Mouse (Mus musculus) liver, postnatal 0 days (tissue): ENCODE data around the gene Abcg3. TPM values are rescaled to one million over a fixed set of nuclear protein-coding genes. Genes with fewer than 3 reads are reported as not detected.
A peak's percentile ranks its signal among the peaks of the same experiment; 100 is the strongest.

ENCODE experiments used
- ATAC-seq: fragments of 200-750 bp; cut with Nextera tagmentation; 2 replicates; pipeline ENCODE4 v1.8.0; 2017; ENCODE audit warnings: mild to moderate bottlenecking, moderate library complexity
- DNase-seq: peaks from one replicate; pipeline ENCODE4 v3.0.0-alpha.2; 2016
- H3K27ac ChIP-seq: fragments of 300-500 bp; sonication (generic); 2 replicates; pipeline ENCODE4 v1.5.1; 2014; ENCODE audit warnings: antibody characterized with exemption, moderate library complexity, mild to moderate bottlenecking, low read depth
- H3K27me3 ChIP-seq: fragments of 300-500 bp; sonication (generic); 2 replicates; pipeline ENCODE4 v1.6.1; 2014; ENCODE audit warnings: low read length, control low read depth, mixed read lengths; ENCODE audit not compliant: insufficient read depth
- H3K36me3 ChIP-seq: fragments of 300-500 bp; sonication (generic); replicated peaks from 2 replicates; pipeline ENCODE4 v1.6.1; 2014; ENCODE audit warnings: mild to moderate bottlenecking, control low read depth, low read length, moderate library complexity, mixed read lengths; ENCODE audit not compliant: insufficient read depth
- H3K4me1 ChIP-seq: fragments of 300-500 bp; sonication (generic); 2 replicates; pipeline ENCODE4 v1.6.1; 2014; ENCODE audit warnings: antibody characterized with exemption, mild to moderate bottlenecking, control low read depth; ENCODE audit not compliant: insufficient read depth
- H3K4me2 ChIP-seq: fragments of 300-500 bp; sonication (generic); 2 replicates; pipeline ENCODE4 v1.6.1; 2014; ENCODE audit warnings: low read depth, mild to moderate bottlenecking, low read length, moderate library complexity, mixed read lengths
- H3K4me3 ChIP-seq: fragments of 300-500 bp; sonication (generic); 2 replicates; pipeline ENCODE4 v1.5.1; 2014; ENCODE audit warnings: low read depth, low read length
- H3K9ac ChIP-seq: fragments of 300-500 bp; sonication (generic); replicated peaks from 2 replicates; pipeline ENCODE4 v1.6.1; 2014; ENCODE audit warnings: mild to moderate bottlenecking, moderate library complexity
- H3K9me3 ChIP-seq: fragments of 300-500 bp; sonication (generic); 2 replicates; pipeline ENCODE4 v1.6.1; 2016; ENCODE audit warnings: mild to moderate bottlenecking, control low read depth, low read length, mixed read lengths
- CTCF ChIP-seq: sonication (generic); IDR thresholded peaks from 2 replicates; pipeline ENCODE4 v1.5.1; 2016; ENCODE audit warnings: antibody characterized with exemption, low read depth
- EP300 ChIP-seq: IDR thresholded peaks from 2 replicates; pipeline ENCODE4 v1.6.1; 2016; ENCODE audit warnings: antibody characterized with exemption, low read depth, mild to moderate bottlenecking
- WGBS: fragments of 180-500 bp; shearing (Covaris S2); extraction: QIAGEN DNeasy Blood & Tissue Kit; methylation state at CpG from one replicate; pipeline ENCODE4 v1.1.7; 2014; ENCODE audit not compliant: insufficient replicate concordance; 5-methylcytosine and 5-hydroxymethylcytosine counted together
- polyA plus RNA-seq: library from polyadenylated mRNA; unstranded; fragments of >200 nt; fragmentation: Nextera tagmentation; extraction: Ambion mirVana; gene quantifications from 2 replicates; pipeline ENCODE4 v1.2.1, GENCODE M21; 2015

Gene Abcg3
- 3.8 and 4.2 TPM in 2 replicates for polyA plus RNA-seq

GRCm38 (mm10) chr5:104982535-104982934, at the start of gene Abcg3:
Gene Abcg3 (minus strand): TSS chr5:104982718.
- ATAC-seq (peak; percentile 62), DNase-seq (peak; percentile 53)
- H3K27me3 ChIP-seq = no peaks in the 10 kb centered on the region
- peak within 1 kb of the TSS; percentile 21; the same call in 1 of the 2 replicates for H3K9ac ChIP-seq
- peak within 1 kb of the TSS; percentile 38 for H3K4me3 ChIP-seq
- H3K9me3 ChIP-seq = no peaks in the 10 kb centered on the region
- no peaks in the 10 kb centered on the region for H3K36me3 ChIP-seq
- H3K27ac ChIP-seq = peak within 1 kb of the TSS; percentile 53; the same call in 1 of the 2 replicates
- H3K4me1 ChIP-seq = peaks cover 5% of the 10 kb centered on the region; the same call in 1 of the 2 replicates
- WGBS = 15% methylated on average over 12 of the region's 12 CpGs
- H3K4me2 ChIP-seq = peak within 1 kb of the TSS; percentile 65
- TF ChIP-seq CTCF (no peak), EP300 (no peak)

- WGBS = 47% methylated on average over 1 of the region's 1 CpGs
- no peak overlapping the region for H3K27ac ChIP-seq
- H3K4me1 ChIP-seq = no peaks in the 10 kb centered on the region
- ATAC-seq = no peak
- no peak overlapping the region for H3K4me2 ChIP-seq
- H3K9me3 ChIP-seq = no peaks in the 10 kb centered on the region
- no peaks in the 10 kb centered on the region for H3K27me3 ChIP-seq
- H3K36me3 ChIP-seq = no peaks in the 10 kb centered on the region
- DNase-seq = no peak
- H3K4me3 ChIP-seq = no peak overlapping the region
- H3K9ac ChIP-seq = no peak overlapping the region
- TF ChIP-seq EP300 = no peak
- no peak for TF ChIP-seq CTCF
Measured at GRCm38 (mm10) chr5:105012551-105012950, 30.0 kb upstream of the Abcg3 start.

- WGBS = 54% methylated on average over 4 of the region's 4 CpGs
Measured at GRCm38 (mm10) chr5:105011570-105011969, 29.1 kb upstream of the Abcg3 start.

GRCm38 (mm10) chr5:105010376-105010775, 27.9 kb upstream of the Abcg3 start:
- Histone ChIP-seq H3K4me3 (no peak overlapping the region), H3K27ac (no peak overlapping the region), H3K9ac (no peak overlapping the region), H3K27me3 (no peaks in the 10 kb centered on the region), H3K4me1 (no peaks in the 10 kb centered on the region), H3K4me2 (no peak overlapping the region), H3K9me3 (no peaks in the 10 kb centered on the region), H3K36me3 (no peaks in the 10 kb centered on the region)
- DNase-seq = no peak
- TF ChIP-seq CTCF (no peak), EP300 (no peak)
- ATAC-seq = no peak

More at GRCm38 (mm10) chr5:105011570-105011969, 29.1 kb upstream of the Abcg3 start:
- H3K9ac ChIP-seq = no peak overlapping the region
- H3K36me3 ChIP-seq = no peaks in the 10 kb centered on the region
- TF ChIP-seq CTCF = no peak
- TF ChIP-seq EP300 = no peak
- ATAC-seq (peak; percentile 15; the same call in 1 of the 2 replicates), DNase-seq (no peak)
- H3K4me2 ChIP-seq = no peak overlapping the region
- no peak overlapping the region for H3K4me3 ChIP-seq
- H3K4me1 ChIP-seq = no peaks in the 10 kb centered on the region
- no peaks in the 10 kb centered on the region for H3K9me3 ChIP-seq
- H3K27me3 ChIP-seq = no peaks in the 10 kb centered on the region
- H3K27ac ChIP-seq = no peak overlapping the region

- no peaks in the 10 kb centered on the region for H3K9me3 ChIP-seq
- H3K4me1 ChIP-seq = no peaks in the 10 kb centered on the region
- no peak overlapping the region for H3K4me3 ChIP-seq
Measured at GRCm38 (mm10) chr5:104989411-104989810, 6.9 kb upstream of the Abcg3 start.

GRCm38 (mm10) chr5:104988000-104988399, 5.5 kb upstream of the Abcg3 start:
- H3K36me3 ChIP-seq = no peaks in the 10 kb centered on the region
- no peak overlapping the region for H3K9ac ChIP-seq
- no peak overlapping the region for H3K27ac ChIP-seq
- no peak for ATAC-seq
- DNase-seq = no peak
- no peak for TF ChIP-seq CTCF
- no peak for TF ChIP-seq EP300
- H3K4me1 ChIP-seq = no peaks in the 10 kb centered on the region
- 59% methylated on average over 2 of the region's 2 CpGs for WGBS
- H3K4me2 ChIP-seq = no peak overlapping the region
- H3K4me3 ChIP-seq = no peak overlapping the region
- no peaks in the 10 kb centered on the region for H3K27me3 ChIP-seq
- H3K9me3 ChIP-seq = no peaks in the 10 kb centered on the region

More at GRCm38 (mm10) chr5:104989411-104989810, 6.9 kb upstream of the Abcg3 start:
- H3K27me3 ChIP-seq = no peaks in the 10 kb centered on the region
- TF ChIP-seq CTCF = no peak
- no peak for TF ChIP-seq EP300
- no peak overlapping the region for H3K27ac ChIP-seq
- ATAC-seq (no peak), DNase-seq (no peak)
- no peak overlapping the region for H3K4me2 ChIP-seq
- H3K9ac ChIP-seq = no peak overlapping the region
- no peaks in the 10 kb centered on the region for H3K36me3 ChIP-seq
- 75% methylated on average over 2 of the region's 2 CpGs for WGBS
